In the genomic region with DNA sequence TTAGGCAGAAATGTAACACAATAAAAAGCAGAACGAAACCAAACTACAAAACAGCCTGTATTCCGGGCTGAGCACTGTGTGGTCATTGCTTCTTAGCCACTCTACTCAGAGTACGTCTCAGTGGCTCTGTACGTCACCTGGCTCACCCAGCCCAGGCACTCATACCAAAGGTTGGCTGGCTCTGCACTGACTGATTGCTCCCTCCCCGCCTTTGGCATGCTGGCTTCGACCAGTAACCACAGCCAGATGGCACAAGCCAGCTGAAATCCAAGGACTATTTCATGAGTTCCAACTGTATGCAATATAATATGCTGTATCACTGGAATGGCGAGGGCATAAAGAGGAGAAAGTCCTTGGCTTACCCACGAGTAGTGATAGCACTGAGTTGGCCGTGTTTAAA, we compare ENCODE assay signal across 10 mouse cellular contexts.
DNase-seq lines count a peak whose midpoint lies in the region; ATAC-seq lines count a peak whose summit lies in the region.
"Had no signal": no experiment of that assay in that cellular context is flagged by ENCODE, and none has a peak within 500 bp of the region (broad histone marks: within the 10 kb centered on the region; RNA-seq: fewer than 3 reads in every experiment).

No protein-coding gene starts in this region.

- DNase-seq in hindbrain, embryonic 11.5 days (ENCODE audit: low spot score), result no peak
- DNase-seq in Muller cell, postnatal 12 days (ENCODE audit: inconsistent ontology term), result peak; percentile 85
- peak; percentile 86 for DNase-seq in large intestine, adult 2 months (ENCODE audit: low read depth, low spot score)
- DNase-seq in embryo, embryonic 9.5 days (ENCODE audit: extremely low spot score), result no peak
- no peak for DNase-seq in layer of hippocampus, adult 8-10 months (ENCODE audit: low spot score in 2 of 2)
- DNase-seq in left cerebral cortex, adult 9 months (ENCODE audit: low spot score in 2 of 2), result no peak
- DNase-seq: heart, postnatal 36 days had no signal

- ATAC-seq in hindbrain, embryonic 15.5 days (ENCODE audit: low FRiP score, low read depth), result peak; percentile 63; the same call in 1 of the 2 replicates
- ATAC-seq in hindbrain, embryonic 11.5 days (ENCODE audit: low FRiP score), result no peak
- 0 out of 2 replicates have a peak, but pooled peaks have one; percentile 60 for ATAC-seq in embryonic facial prominence, embryonic 12.5 days (ENCODE audit: insufficient number of reproducible peaks, insufficient read depth, low FRiP score, low TSS enrichment)
- ATAC-seq: midbrain, embryonic 15.5 days had no signal

- 66% methylated on average over 9 of the region's 9 CpGs for WGBS in hindbrain, embryonic 15.5 days
- 81% methylated on average over 9 of the region's 9 CpGs for WGBS in hindbrain, embryonic 11.5 days
- WGBS in embryonic facial prominence, embryonic 12.5 days, result 53% methylated on average over 9 of the region's 9 CpGs
- 18% methylated on average over 9 of the region's 9 CpGs for WGBS in large intestine, adult 2 months

- no peaks in the 10 kb centered on the region for H3K27me3 ChIP-seq in hindbrain, embryonic 15.5 days
- H3K27me3 ChIP-seq in hindbrain, embryonic 11.5 days (ENCODE audit: control insufficient read depth, insufficient read depth, low read length), result no peaks in the 10 kb centered on the region
- no peaks in the 10 kb centered on the region for H3K27me3 ChIP-seq in embryonic facial prominence, embryonic 12.5 days
- H3K27me3 ChIP-seq: midbrain, embryonic 15.5 days had no signal

- H3K9me3 ChIP-seq in hindbrain, embryonic 15.5 days, result no peaks in the 10 kb centered on the region
- H3K9me3 ChIP-seq in hindbrain, embryonic 11.5 days (ENCODE audit: control insufficient read depth, low read length), result no peaks in the 10 kb centered on the region
- H3K9me3 ChIP-seq in embryonic facial prominence, embryonic 12.5 days, result no peaks in the 10 kb centered on the region
- H3K9me3 ChIP-seq: midbrain, embryonic 15.5 days had no signal

- no peaks in the 10 kb centered on the region for H3K36me3 ChIP-seq in hindbrain, embryonic 15.5 days
- H3K36me3 ChIP-seq in hindbrain, embryonic 11.5 days (ENCODE audit: control insufficient read depth, insufficient read depth, low read length), result no peaks in the 10 kb centered on the region
- no peaks in the 10 kb centered on the region for H3K36me3 ChIP-seq in embryonic facial prominence, embryonic 12.5 days
- H3K36me3 ChIP-seq: midbrain, embryonic 15.5 days had no signal

- H3K4me3 ChIP-seq in hindbrain, embryonic 15.5 days, result no peak overlapping the region
- H3K4me3 ChIP-seq in hindbrain, embryonic 11.5 days (ENCODE audit: low read depth, low read length), result no peak overlapping the region
- no peak overlapping the region for H3K4me3 ChIP-seq in embryonic facial prominence, embryonic 12.5 days
- H3K4me3 ChIP-seq: midbrain, embryonic 15.5 days had no signal

- H3K27ac ChIP-seq in hindbrain, embryonic 15.5 days (replicated peaks), result no peak overlapping the region
- no peak overlapping the region for H3K27ac ChIP-seq in hindbrain, embryonic 11.5 days (ENCODE audit: low read depth, low read length)
- no peak overlapping the region for H3K27ac ChIP-seq in embryonic facial prominence, embryonic 12.5 days
- H3K27ac ChIP-seq: midbrain, embryonic 15.5 days had no signal

- no peak overlapping the region for H3K4me2 ChIP-seq in hindbrain, embryonic 15.5 days
- H3K4me2 ChIP-seq in hindbrain, embryonic 11.5 days (replicated peaks; ENCODE audit: low read depth, low read length), result no peak overlapping the region
- H3K4me2 ChIP-seq in embryonic facial prominence, embryonic 12.5 days (replicated peaks), result no peak overlapping the region
- H3K4me2 ChIP-seq: midbrain, embryonic 15.5 days had no signal

- no peak overlapping the region for H3K9ac ChIP-seq in hindbrain, embryonic 15.5 days
- H3K9ac ChIP-seq in hindbrain, embryonic 11.5 days (ENCODE audit: low read depth, low read length), result no peak overlapping the region
- H3K9ac ChIP-seq in embryonic facial prominence, embryonic 12.5 days, result no peak overlapping the region
- H3K9ac ChIP-seq: midbrain, embryonic 15.5 days had no signal

- no peaks in the 10 kb centered on the region for H3K4me1 ChIP-seq in hindbrain, embryonic 15.5 days (replicated peaks)
- H3K4me1 ChIP-seq in hindbrain, embryonic 11.5 days (replicated peaks; ENCODE audit: control insufficient read depth, insufficient read depth, low read length), result no peaks in the 10 kb centered on the region
- H3K4me1 ChIP-seq in embryonic facial prominence, embryonic 12.5 days, result 0 out of 2 replicates have a peak, but pooled peaks cover 4% of the 10 kb centered on the region

Comparison
In these comparisons a context has a peak if more than half of its experiments do, and no peak if none do; other contexts are left out.
1. DNase-seq: peak in Muller cell, postnatal 12 days (single experiment) and large intestine, adult 2 months (single experiment); none in hindbrain, embryonic 11.5 days (single experiment), embryo, embryonic 9.5 days (single experiment), layer of hippocampus, adult 8-10 months (0 of 2) and left cerebral cortex, adult 9 months (0 of 2).